Mouse (Mus musculus) neural tube, embryonic 13.5 days (tissue): Measurements from ENCODE around the gene Cabp7. TPM values are rescaled to one million over a fixed set of nuclear protein-coding genes. Genes with fewer than 3 reads are reported as not detected.

Experiments
- ATAC-seq: fragments of 200-750 bp; cut with Nextera tagmentation; 2 replicates; pipeline ENCODE4 v1.8.0; 2017; ENCODE audit warnings: low read depth, mild to moderate bottlenecking, moderate TSS enrichment, moderate library complexity
- H3K27ac ChIP-seq: fragments of 300-500 bp; sonication (generic); replicated peaks from 2 replicates; pipeline ENCODE4 v1.5.1; 2015; ENCODE audit warnings: moderate library complexity, mild to moderate bottlenecking, inconsistent platforms
- H3K27me3 ChIP-seq: fragments of 300-500 bp; sonication (generic); 2 replicates; pipeline ENCODE4 v1.6.1; 2015; ENCODE audit warnings: mild to moderate bottlenecking, inconsistent platforms
- H3K36me3 ChIP-seq: fragments of 300-500 bp; sonication (generic); 2 replicates; pipeline ENCODE4 v1.6.1; 2015; ENCODE audit warnings: mild to moderate bottlenecking, inconsistent platforms
- H3K4me1 ChIP-seq: fragments of 300-500 bp; sonication (generic); replicated peaks from 2 replicates; pipeline ENCODE4 v1.6.1; 2015; ENCODE audit warnings: inconsistent platforms
- H3K4me2 ChIP-seq: fragments of 300-500 bp; sonication (generic); 2 replicates; pipeline ENCODE4 v1.6.1; 2015; ENCODE audit warnings: inconsistent platforms, mild to moderate bottlenecking, moderate library complexity
- H3K4me3 ChIP-seq: fragments of 300-500 bp; sonication (generic); 2 replicates; pipeline ENCODE4 v1.5.1; 2015; ENCODE audit warnings: mild to moderate bottlenecking, inconsistent platforms
- H3K9ac ChIP-seq: fragments of 300-500 bp; sonication (generic); 2 replicates; pipeline ENCODE4 v1.6.1; 2015; ENCODE audit warnings: moderate library complexity, mild to moderate bottlenecking, inconsistent platforms
- H3K9me3 ChIP-seq: fragments of 300-500 bp; sonication (generic); 2 replicates; pipeline ENCODE4 v1.6.1; 2016; ENCODE audit warnings: inconsistent platforms
- WGBS: fragments of 180-500 bp; shearing (Covaris S2); methylation state at CpG from one replicate; pipeline ENCODE4 v1.1.7; 2015; 5-methylcytosine and 5-hydroxymethylcytosine counted together
- polyA plus RNA-seq: library from polyadenylated mRNA; unstranded; fragments of >200 nt; fragmentation: Nextera tagmentation; extraction: Ambion mirVana; gene quantifications from 2 replicates; pipeline ENCODE4 v1.2.1, GENCODE M21; 2015

The Cabp7 gene
- polyA plus RNA-seq, 1 experiment from 2014 or later: 3.3 TPM

DNA sequence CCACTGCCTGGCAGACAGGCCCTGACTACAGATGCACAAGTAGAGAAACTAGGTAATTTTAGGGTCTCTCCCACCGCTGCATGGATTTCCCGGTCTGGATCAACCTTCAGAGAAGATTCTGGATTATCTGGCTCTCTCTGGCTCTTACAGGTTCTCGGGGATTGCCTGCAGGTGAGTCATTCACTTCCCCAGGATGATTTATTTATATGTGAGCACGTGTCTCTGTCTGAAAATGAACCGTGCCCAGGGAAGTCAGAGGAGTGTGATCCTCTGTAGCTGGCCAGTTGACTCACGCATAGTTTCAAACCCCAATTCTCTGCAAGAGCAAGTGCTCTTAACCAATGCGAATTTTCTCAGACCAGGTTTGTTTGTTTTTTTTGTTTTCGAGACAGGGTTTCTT lies 45.9 kb downstream of the Cabp7 start:
- H3K9me3 ChIP-seq: no peaks in the 10 kb centered on the region
- H3K4me3 ChIP-seq: no peak overlapping the region
- H3K4me1 ChIP-seq: peaks cover 19% of the 10 kb centered on the region
- no peak overlapping the region for H3K4me2 ChIP-seq
- WGBS: 87% methylated on average over 8 of the region's 8 CpGs
- H3K27ac ChIP-seq: no peak overlapping the region
- no peaks in the 10 kb centered on the region for H3K27me3 ChIP-seq
- peaks cover 19% of the 10 kb centered on the region for H3K36me3 ChIP-seq
- no peak for ATAC-seq
- no peak overlapping the region for H3K9ac ChIP-seq

DNA sequence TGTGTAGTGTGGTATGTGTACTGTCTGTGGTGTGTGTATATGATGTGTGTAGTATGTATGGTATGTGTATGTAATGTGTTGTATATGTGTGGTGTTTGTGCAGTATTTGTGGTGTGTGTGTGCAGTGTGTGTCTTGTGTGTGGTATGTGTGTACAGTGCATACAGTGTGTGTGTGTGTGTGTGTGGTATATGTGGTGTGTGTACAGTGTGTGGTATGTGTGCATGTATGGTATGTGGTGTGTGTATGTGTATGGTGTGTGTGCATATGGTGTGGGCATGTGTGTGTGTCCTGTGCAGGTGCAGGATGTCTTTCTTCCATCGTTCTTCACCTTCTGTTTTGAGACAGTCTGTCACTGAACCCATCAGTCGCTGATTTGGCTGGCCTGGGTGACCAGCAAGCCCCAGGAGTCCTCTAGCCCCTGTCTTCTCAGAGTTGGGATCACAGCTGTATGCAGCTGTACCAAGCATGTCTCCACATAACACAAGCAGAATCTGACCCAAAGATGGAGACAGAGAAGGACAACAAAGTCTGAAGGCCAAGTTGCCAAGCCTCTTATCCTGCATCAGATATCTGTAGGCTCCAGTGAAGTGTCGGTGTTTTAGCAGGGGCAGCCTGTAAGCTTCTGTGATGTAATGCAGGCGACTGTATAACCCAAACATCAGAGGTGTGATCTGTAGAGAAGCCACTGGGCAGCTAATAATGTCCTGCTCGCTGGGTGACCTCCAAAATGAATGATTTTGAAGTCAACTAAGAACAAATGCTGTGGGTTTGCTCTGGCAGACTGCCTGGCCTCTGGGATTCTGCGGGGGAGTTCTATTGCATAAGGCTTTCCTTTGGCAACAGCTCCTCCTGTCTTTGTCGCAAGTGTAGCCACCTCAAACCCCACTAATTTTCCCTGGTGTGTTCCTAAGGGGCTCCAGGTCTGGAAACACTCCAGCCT lies 49.3 kb downstream of the Cabp7 start:
- H3K4me2 ChIP-seq: no peak overlapping the region
- H3K4me1 ChIP-seq: no peaks in the 10 kb centered on the region; the same call in 1 of the 2 replicates
- no peak overlapping the region for H3K9ac ChIP-seq
- WGBS: 58% methylated on average over 7 of the region's 7 CpGs
- no peak overlapping the region for H3K27ac ChIP-seq
- H3K9me3 ChIP-seq: no peaks in the 10 kb centered on the region
- no peak overlapping the region for H3K4me3 ChIP-seq
- peaks cover 19% of the 10 kb centered on the region for H3K36me3 ChIP-seq
- no peaks in the 10 kb centered on the region for H3K27me3 ChIP-seq
- no peak for ATAC-seq

DNA sequence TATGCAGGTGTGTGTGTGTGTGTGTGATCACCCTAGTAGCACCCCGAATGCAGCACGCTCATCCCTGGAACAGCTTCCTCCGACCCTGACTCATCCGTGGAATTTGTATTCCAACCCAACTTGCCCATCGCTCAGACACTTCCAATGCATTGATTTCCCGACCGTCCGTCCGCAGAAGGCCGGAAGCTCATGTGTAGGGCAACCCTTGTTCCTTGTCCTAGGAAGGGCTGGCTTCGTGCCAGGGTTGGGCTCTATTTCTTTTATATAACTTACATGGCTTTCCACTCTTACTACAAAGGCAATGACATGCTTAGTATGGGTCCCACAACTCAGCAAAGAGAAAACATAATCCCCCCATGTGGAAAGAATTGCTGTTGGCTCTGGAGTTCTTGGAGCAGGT lies 54.4 kb downstream of the Cabp7 start:
- H3K9me3 ChIP-seq: no peaks in the 10 kb centered on the region
- H3K27ac ChIP-seq: no peak overlapping the region
- no peak overlapping the region for H3K4me2 ChIP-seq
- no peaks in the 10 kb centered on the region; the same call in 1 of the 2 replicates for H3K4me1 ChIP-seq
- no peaks in the 10 kb centered on the region for H3K36me3 ChIP-seq
- H3K4me3 ChIP-seq: no peak overlapping the region
- H3K9ac ChIP-seq: no peak overlapping the region
- H3K27me3 ChIP-seq: no peaks in the 10 kb centered on the region
- no peak for ATAC-seq
- 75% methylated on average over 11 of the region's 11 CpGs for WGBS

DNA sequence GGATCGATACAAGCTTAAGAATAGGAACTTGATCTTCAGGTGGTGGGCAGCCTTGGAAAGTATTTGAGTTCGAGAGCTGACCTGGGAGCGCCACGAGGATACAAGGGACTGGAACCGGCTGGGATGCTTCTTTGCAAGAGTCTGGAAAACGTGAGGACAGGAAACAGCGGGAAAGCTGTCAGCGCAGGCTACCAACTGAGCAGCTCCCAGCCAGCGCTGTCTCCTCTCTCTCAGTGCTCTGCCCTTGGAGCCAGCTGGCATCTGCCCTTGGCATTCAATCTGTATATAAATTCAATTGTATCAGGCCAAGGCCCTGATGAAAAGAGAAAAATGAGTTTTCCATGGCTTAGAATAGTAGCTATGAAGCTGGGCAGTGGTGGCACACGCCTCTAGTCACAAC lies 55.4 kb downstream of the Cabp7 start:
- 68% methylated on average over 10 of the region's 10 CpGs for WGBS

DNA sequence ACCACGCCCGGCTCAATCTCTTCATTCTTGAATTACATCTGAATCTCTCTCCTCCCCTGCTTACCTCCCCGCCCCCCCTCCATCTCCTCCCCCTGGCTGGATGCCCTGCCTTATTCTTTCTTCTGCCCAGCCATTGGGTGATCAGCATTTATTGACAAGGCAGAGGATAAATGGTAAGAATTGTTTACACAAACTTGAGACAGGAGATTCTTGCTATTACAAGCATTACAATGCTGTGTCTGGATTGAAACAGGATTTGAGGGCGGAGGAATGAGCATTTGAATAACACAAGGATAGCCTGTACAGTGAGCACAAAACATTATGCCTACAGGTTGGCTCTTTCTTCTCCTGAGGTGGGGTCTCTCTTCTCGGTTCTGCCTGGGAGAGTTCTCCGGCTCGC lies 56.2 kb downstream of the Cabp7 start:
- H3K27me3 ChIP-seq: no peaks in the 10 kb centered on the region
- H3K9me3 ChIP-seq: no peaks in the 10 kb centered on the region
- H3K4me1 ChIP-seq: no peaks in the 10 kb centered on the region; the same call in 1 of the 2 replicates
- no peak overlapping the region for H3K4me3 ChIP-seq
- H3K36me3 ChIP-seq: no peaks in the 10 kb centered on the region
- H3K27ac ChIP-seq: no peak overlapping the region
- ATAC-seq: no peak
- H3K9ac ChIP-seq: no peak overlapping the region
- WGBS: 83% methylated on average over 7 of the region's 7 CpGs
- H3K4me2 ChIP-seq: no peak overlapping the region

More for the DNA sequence above, 55.4 kb downstream of the Cabp7 start:
- no peak overlapping the region for H3K9ac ChIP-seq
- H3K36me3 ChIP-seq: no peaks in the 10 kb centered on the region
- no peaks in the 10 kb centered on the region; the same call in 1 of the 2 replicates for H3K4me1 ChIP-seq
- no peak overlapping the region for H3K27ac ChIP-seq
- H3K9me3 ChIP-seq: no peaks in the 10 kb centered on the region
- H3K4me3 ChIP-seq: no peak overlapping the region
- ATAC-seq: no peak
- no peaks in the 10 kb centered on the region for H3K27me3 ChIP-seq
- no peak overlapping the region for H3K4me2 ChIP-seq

DNA sequence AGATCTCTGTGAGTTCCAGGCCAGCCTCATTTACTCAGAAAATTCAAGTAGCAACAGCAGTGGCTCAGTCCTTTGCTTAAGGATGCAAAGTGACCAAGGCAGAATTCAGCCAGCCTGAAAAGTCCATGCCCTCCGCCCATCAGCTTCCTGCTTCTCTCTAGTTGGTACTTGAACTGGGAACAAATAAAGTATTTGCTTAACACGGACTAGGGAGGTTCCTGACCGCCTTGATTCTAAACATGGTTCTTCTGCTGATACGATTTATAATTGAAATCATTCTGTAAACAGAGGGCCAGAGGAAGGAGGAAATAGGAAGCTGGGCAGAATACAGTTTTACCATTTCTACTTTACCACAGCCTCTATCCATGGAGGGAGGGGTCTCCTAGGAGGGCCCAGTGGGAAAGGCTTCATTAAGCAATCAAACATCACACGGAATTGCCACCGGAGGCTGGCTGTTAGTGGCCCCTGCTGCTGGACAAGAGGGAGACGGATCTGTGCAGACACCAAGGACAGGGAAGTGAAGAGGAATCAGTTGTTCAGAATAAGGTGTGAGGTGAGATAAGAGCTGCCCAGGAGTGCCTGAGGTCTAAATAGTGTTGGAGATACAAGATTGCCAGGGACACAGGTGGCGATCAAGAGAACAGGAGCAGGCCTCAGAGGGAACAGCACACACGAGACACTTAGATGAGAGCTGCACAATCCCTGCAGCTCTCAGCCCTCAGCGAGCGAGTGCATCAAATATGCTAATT lies 57.8 kb downstream of the Cabp7 start:
- no peak overlapping the region for H3K27ac ChIP-seq
- peaks cover 2% of the 10 kb centered on the region for H3K36me3 ChIP-seq
- H3K4me1 ChIP-seq: no peaks in the 10 kb centered on the region; the same call in 1 of the 2 replicates
- no peak overlapping the region for H3K4me3 ChIP-seq
- H3K4me2 ChIP-seq: no peak overlapping the region
- WGBS: 50% methylated on average over 11 of the region's 11 CpGs
- no peak overlapping the region for H3K9ac ChIP-seq
- ATAC-seq: no peak
- no peaks in the 10 kb centered on the region for H3K9me3 ChIP-seq
- H3K27me3 ChIP-seq: no peaks in the 10 kb centered on the region

DNA sequence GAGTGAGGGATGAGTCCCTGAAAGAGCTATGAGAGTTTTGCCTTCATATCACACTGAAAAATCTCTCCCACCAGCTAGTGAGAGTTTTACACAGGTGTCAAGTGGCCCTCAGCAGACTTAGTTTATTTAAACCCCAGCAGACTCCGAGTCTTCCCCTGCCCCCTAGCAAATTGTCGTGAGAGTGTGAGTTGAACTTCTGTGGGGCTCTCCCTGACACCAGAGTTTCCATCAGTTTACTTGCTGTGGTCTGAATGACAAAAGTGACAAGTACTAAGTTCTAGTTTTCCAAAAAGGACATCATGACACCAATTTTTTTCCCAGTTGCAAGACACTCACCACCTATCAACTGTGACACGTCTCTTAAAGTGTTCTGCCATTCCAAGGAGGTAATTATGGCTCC lies 58.7 kb downstream of the Cabp7 start:
- no peak overlapping the region for H3K4me3 ChIP-seq
- no peak overlapping the region for H3K27ac ChIP-seq
- no peak overlapping the region for H3K4me2 ChIP-seq
- H3K4me1 ChIP-seq: no peaks in the 10 kb centered on the region; the same call in 1 of the 2 replicates
- no peak overlapping the region for H3K9ac ChIP-seq
- H3K27me3 ChIP-seq: no peaks in the 10 kb centered on the region
- ATAC-seq: no peak
- H3K9me3 ChIP-seq: no peaks in the 10 kb centered on the region
- WGBS: 60% methylated on average over 3 of the region's 3 CpGs
- peaks cover 11% of the 10 kb centered on the region for H3K36me3 ChIP-seq

DNA sequence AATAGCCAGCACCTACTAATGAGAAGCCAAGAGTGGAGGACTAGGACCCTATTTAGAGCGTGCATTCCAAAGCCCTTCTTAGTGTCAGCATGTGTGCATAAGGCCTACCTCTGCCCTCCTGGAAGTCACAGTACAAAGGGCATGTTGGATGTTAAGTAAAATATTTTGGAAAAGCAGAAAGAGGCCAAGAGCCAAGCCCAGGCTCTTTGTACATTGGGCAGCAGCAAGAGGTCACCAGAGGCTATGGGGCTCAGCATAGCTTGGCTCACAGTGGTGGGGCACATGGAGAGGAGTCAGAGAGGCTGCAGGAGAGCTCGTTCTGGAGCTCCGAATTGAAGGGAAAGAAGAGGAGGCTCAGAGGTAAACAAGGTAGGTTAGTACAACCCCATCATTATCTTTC lies 59.6 kb downstream of the Cabp7 start:
- Histone ChIP-seq H3K4me2 (no peak overlapping the region), H3K9ac (no peak overlapping the region), H3K9me3 (no peaks in the 10 kb centered on the region), H3K4me1 (no peaks in the 10 kb centered on the region), H3K27ac (no peak overlapping the region), H3K27me3 (no peaks in the 10 kb centered on the region), H3K36me3 (peaks cover 19% of the 10 kb centered on the region), H3K4me3 (no peak overlapping the region)
- WGBS: 71% methylated on average over 3 of the region's 3 CpGs
- ATAC-seq: no peak

Other genes starting within 250 kb of the Cabp7 start
- gene Mtmr3, start 151.9 kb downstream of the Cabp7 start, polyA plus RNA-seq: 28.1 and 33.4 TPM in 2 replicates
- gene Gm11032, start 126.7 kb downstream of the Cabp7 start, polyA plus RNA-seq: not detected in 2 replicates
- gene Ascc2, start 109.0 kb downstream of the Cabp7 start, polyA plus RNA-seq: 22.3 and 23.7 TPM in 2 replicates
- 595 and 628 TPM in 2 replicates for gene Uqcr10, start 42.4 kb downstream of the Cabp7 start, polyA plus RNA-seq
- 61.5 and 72.6 TPM in 2 replicates for gene Zmat5, start 42.1 kb downstream of the Cabp7 start, polyA plus RNA-seq
- 70.2 and 75.8 TPM in 2 replicates for gene Nf2, start 102.8 kb upstream of the Cabp7 start, polyA plus RNA-seq
- gene Nipsnap1, start 127.2 kb upstream of the Cabp7 start, polyA plus RNA-seq: 117 and 132 TPM in 2 replicates
- gene Thoc5, start 148.5 kb upstream of the Cabp7 start, polyA plus RNA-seq: 53.5 and 57.0 TPM in 2 replicates
- 8.1 and 8.6 TPM in 2 replicates for gene Nefh, start 201.3 kb upstream of the Cabp7 start, polyA plus RNA-seq
- 84.5 and 89.7 TPM in 2 replicates for gene Ap1b1, start 240.0 kb upstream of the Cabp7 start, polyA plus RNA-seq